Mouse (Mus musculus) olfactory bulb, adult 2 months (tissue): Measurements from ENCODE around the gene Ibtk. TPM values are rescaled to one million over a fixed set of nuclear protein-coding genes. Genes with fewer than 3 reads are reported as not detected.

ENCODE experiments used
- H3K27ac ChIP-seq: fragments of 200-500 bp; 2 replicates; pipeline ENCODE4 v1.5.1; 2012; ENCODE audit warnings: low read depth, low read length; ENCODE audit not compliant: insufficient read depth
- H3K4me1 ChIP-seq: fragments of 200-500 bp; 2 replicates; pipeline ENCODE4 v1.6.1; 2012; ENCODE audit warnings: low read length; ENCODE audit not compliant: control insufficient read depth, insufficient read depth
- H3K4me3 ChIP-seq: fragments of 200-500 bp; 2 replicates; pipeline ENCODE4 v1.5.1; 2012; ENCODE audit warnings: mild to moderate bottlenecking, low read depth, low read length, moderate library complexity; ENCODE audit not compliant: insufficient read depth
- CTCF ChIP-seq: fragments of 200-500 bp; IDR thresholded peaks from 2 replicates; pipeline ENCODE4 v1.5.1; 2012; ENCODE audit warnings: low read depth, mild to moderate bottlenecking, low read length, moderate library complexity; ENCODE audit not compliant: insufficient read depth
- POLR2A ChIP-seq: fragments of 200-500 bp; IDR thresholded peaks from 2 replicates; pipeline ENCODE4 v1.6.1; 2012; ENCODE audit warnings: mild to moderate bottlenecking, low read depth, low read length, moderate library complexity; ENCODE audit not compliant: insufficient read depth
- WGBS: fragments of 180-500 bp; shearing (Covaris S2); methylation state at CpG from one replicate; pipeline ENCODE4 v1.1.7; 2018; 5-methylcytosine and 5-hydroxymethylcytosine counted together
- polyA plus RNA-seq: library from polyadenylated mRNA; stranded (reverse); fragments of >200 nt; gene quantifications from 2 replicates; pipeline ENCODE4 v1.2.4, GENCODE M21; 2012; ENCODE audit warnings: low replicate concordance; ENCODE audit not compliant: missing spikeins, insufficient read depth, insufficient read length

The Ibtk gene
- polyA plus RNA-seq, 1 experiment: not detected

- 95% methylated on average over 4 of the region's 4 CpGs for WGBS
These were observed 14.3 kb downstream of the Ibtk start for GRCm38 (mm10) chr9:85734821-85735220.

DNA sequence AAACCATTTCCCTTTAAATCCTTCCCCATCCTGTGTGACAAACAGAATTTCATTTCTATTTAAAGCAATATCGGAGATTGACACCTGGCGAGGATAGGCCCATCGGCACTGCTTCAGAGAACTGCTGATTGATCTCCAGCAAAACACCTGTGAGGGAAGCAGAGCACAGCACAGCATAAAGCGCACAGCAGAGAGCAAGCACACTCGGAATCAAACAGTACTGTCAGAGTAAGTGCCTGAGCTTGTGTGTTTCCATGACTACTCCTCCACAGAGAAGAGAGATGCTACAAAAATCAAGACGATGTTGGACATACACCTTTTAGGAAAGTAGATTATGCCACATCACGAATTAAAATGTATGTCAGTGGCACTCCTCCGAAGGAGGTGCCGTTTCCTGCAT lies 25.1 kb downstream of the Ibtk start:
- Histone ChIP-seq H3K27ac (no peak overlapping the region), H3K4me1 (no peaks in the 10 kb centered on the region), H3K4me3 (no peak overlapping the region)
- 93% methylated on average over 9 of the region's 9 CpGs for WGBS
- TF ChIP-seq POLR2A (no peak), CTCF (no peak)

More at GRCm38 (mm10) chr9:85734821-85735220, 14.3 kb downstream of the Ibtk start:
- no peak overlapping the region for H3K4me3 ChIP-seq
- H3K4me1 ChIP-seq: no peaks in the 10 kb centered on the region
- TF ChIP-seq POLR2A: no peak
- TF ChIP-seq CTCF: no peak
- no peak overlapping the region for H3K27ac ChIP-seq

DNA sequence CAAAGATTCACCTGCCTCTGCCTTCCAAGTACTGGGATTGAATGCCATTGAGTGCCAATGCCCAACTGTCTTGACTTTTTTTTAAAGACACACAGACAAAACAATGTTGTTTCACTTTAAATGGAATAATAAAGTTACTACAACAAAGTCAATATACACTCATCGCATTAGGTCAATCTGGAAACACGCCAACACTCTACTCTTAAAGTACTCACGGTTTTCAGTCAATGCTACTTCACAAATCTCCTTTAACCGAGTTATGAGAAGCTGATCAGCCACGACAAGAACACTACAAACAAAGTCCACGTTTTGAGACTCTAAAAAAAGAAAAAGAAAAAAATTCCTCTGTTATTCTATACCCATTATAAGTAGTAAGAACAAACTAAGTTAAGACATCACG lies 31.8 kb downstream of the Ibtk start:
- TF ChIP-seq CTCF: no peak
- no peak for TF ChIP-seq POLR2A
- Histone ChIP-seq H3K4me1 (no peaks in the 10 kb centered on the region), H3K27ac (no peak overlapping the region), H3K4me3 (no peak overlapping the region)
- 91% methylated on average over 7 of the region's 7 CpGs for whole genome bisulfite sequencing

DNA sequence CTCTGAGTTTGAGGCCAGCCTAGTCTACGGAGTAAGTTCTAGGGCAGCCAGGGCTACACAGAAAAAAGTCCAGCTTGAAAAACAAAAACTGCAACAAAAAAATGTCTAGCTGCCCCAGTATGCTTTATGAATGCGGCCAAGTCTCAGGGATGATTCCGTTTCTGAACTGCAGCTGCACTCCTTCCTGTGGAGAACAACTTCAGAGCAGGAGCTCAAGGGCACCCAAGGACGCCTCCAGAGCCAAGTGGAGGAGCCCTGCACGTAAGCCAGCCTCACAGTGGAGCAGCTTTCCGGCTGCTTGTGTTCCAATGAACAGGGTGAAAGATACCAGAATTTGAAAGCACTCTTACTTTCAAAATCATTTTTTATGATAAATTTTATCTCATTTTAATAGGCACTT lies 41.8 kb downstream of the Ibtk start:
- WGBS: 88% methylated on average over 6 of the region's 6 CpGs
- H3K4me1 ChIP-seq: no peaks in the 10 kb centered on the region
- TF ChIP-seq CTCF (no peak), POLR2A (no peak)
- no peak overlapping the region for H3K27ac ChIP-seq
- H3K4me3 ChIP-seq: no peak overlapping the region

- Histone ChIP-seq H3K4me1 (no peaks in the 10 kb centered on the region), H3K27ac (no peak overlapping the region), H3K4me3 (no peak overlapping the region)
- TF ChIP-seq CTCF (no peak), POLR2A (no peak)
- 94% methylated on average over 5 of the region's 5 CpGs for WGBS
These were observed 47.2 kb downstream of the Ibtk start for GRCm38 (mm10) chr9:85701981-85702380.

- Histone ChIP-seq H3K27ac (no peak overlapping the region), H3K4me1 (no peaks in the 10 kb centered on the region), H3K4me3 (no peak overlapping the region)
- TF ChIP-seq CTCF: no peak
- TF ChIP-seq POLR2A: no peak
- WGBS: 88% methylated on average over 3 of the region's 3 CpGs
These were observed 53.5 kb downstream of the Ibtk start for GRCm38 (mm10) chr9:85695606-85696005.

DNA sequence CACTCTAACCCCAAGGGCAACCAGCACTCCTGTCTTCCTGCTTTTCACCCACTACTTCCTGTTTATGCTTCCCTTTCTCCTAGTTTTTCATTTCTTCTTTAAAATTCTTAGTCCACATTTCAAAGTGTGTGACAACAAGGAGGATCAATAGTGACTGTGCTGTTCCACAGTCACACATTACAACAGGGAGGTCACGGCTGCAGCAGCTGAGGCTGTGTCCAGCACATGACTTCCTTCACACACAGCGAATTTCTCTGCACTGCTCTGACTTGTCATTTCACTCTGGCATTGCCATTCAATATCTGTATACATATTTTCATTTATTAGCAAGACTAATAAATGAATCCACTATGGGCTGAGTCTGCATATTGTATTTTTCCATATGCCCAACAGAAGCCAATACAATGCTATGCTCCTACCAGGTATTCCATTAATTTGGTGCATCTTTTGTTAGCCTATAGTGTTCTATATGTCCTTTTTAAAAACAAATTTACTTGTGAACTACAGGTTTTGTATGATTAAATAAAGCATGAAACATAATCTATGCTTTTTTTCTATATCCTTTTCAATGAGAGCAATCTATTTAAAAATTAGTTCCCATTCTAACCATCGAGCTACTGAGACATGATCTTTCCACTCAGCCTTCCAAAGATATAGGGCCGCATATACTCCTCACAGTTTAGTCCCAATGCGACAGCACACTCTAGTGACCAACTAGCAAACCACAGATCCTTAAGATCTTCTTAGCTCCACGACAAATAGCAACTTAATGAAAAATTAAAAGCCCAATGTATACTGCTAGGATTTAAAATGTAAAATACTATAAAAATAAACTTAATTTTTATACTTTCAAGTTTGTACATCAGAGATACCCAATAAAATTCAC lies 55.7 kb downstream of the Ibtk start:
- no peak for TF ChIP-seq CTCF
- TF ChIP-seq POLR2A: no peak
- H3K4me1 ChIP-seq: no peaks in the 10 kb centered on the region
- no peak overlapping the region for H3K4me3 ChIP-seq
- 52% methylated on average over 6 of the region's 6 CpGs for WGBS
- H3K27ac ChIP-seq: no peak overlapping the region

DNA sequence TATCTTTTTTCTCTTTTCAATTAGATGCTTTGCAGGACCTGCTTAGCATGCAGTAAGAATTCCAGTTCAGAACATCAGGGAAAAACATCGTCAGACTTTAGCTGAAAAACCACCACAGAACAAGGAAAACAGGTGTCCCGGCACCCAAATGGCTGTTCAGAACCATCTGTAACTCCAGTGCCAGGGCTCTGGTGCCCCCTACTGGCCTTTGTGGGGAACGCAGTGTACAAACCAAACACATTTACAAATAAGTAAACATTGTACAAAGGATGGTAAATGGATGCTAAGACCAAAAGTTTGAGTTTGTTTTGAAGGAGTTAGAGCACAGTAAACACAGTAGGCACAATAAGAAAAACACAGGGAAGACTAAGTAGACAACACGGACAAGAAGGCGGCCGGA lies 64.1 kb downstream of the Ibtk start:
- H3K4me3 ChIP-seq: no peak overlapping the region
- H3K4me1 ChIP-seq: no peaks in the 10 kb centered on the region
- TF ChIP-seq POLR2A (no peak), CTCF (no peak)
- no peak overlapping the region for H3K27ac ChIP-seq
- WGBS: 93% methylated on average over 6 of the region's 6 CpGs

DNA sequence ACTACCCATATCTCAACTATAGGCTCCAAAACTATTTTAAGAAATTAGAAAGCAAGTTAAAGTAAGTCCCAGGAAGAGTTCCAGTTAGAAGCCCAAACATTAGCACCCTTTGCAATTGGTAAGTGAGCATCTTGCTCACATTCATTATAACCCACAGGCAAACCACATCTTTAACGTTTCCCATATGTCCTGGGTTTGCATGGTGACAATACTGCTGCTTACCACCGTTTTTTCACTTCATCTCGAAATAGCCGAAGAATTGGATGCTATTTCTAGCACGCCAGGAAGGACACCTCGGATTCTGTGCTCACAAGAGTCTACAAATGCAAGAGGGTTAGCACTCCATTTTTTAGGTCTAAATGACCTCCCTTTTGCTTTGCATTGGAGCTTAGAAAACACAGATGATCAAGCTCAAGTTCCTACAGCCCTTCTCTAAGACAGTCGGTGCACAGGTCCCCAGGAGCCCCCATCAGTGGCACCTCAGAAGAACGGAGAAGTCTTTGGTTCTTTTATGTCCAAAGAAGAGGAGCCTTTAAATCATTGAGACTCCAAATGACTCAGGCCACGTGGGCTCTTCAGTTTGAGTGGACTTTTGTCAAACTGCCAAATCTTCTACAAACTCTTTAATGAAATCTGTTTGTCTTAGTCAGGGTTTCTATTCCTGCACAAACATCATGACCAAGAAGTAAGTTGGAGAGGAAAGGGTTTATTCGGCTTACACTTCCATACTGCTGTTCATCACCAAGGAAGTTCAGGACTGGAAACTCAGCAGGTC lies 73.8 kb downstream of the Ibtk start:
- Histone ChIP-seq H3K27ac (no peak overlapping the region), H3K4me3 (no peak overlapping the region), H3K4me1 (peaks cover 5% of the 10 kb centered on the region)
- WGBS: 80% methylated on average over 10 of the region's 10 CpGs
- no peak for TF ChIP-seq POLR2A
- TF ChIP-seq CTCF: no peak
